Mouse (Mus musculus): ENCODE data around the gene Ptchd3.

Ptchd3 gene

DNA sequence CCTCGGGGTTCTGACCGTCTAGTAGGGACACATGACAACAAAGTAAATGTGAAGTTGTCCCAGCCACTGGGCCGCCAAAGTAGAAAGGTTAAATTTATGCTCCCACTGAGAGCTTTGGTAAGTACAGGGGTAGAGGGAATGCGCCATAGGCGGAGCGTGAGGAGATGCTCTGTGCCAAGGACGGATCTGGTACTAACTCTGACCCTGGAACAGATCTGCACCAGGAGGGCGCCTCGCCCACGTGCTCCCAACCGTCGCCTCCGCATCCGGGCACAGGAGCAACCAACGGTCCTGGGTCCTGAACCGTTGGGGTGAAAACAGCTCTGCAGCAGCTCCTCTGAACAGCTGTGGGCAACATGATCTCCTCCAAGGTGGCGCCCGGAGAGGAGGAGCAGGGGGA lies at the start of gene Ptchd3:
Gene Ptchd3, plus strand, starts transcription at position 301 of the 400 bp plus-strand sequence.
- no peak for DNase-seq

DNA sequence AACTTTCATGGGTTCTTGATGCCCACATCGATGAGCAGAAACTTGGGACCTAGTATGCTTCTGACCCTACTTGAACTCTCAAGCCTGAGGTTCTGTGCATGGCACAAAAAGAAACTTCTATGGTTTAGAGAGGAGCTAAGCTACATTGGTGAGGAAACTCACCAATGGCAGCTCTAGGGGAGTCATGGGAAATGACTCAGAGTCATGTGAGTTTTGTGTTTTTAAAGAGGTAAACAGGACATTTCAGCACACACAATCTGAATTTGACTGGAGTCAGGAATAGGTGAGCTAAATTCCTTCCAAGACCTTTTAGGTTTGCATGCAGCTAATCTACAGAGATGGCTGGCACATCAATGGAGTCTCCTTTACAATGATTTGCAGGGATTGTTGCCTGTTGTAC lies 48.2 kb upstream of the Ptchd3 start:
- no peak for DNase-seq

DNA sequence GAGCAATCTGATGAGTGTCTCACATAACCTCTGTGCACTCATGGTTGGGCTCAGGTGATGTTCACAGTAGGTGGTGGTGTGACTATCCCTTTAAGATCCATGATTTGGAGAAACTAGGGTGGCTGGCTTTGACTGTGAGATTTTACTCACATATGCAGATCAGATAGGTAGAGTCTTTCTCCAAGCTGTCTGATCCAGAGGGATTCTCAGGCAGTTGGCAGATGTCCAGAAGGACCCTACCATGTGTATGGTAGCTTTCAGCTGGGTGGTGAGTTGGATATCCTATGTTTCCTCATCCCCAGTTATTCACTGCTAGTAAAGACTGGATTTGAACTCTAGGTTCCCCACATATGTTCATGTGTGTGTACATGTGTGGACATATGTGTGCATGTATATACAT lies 42.6 kb upstream of the Ptchd3 start:
- DNase-seq, result no peak

DNA sequence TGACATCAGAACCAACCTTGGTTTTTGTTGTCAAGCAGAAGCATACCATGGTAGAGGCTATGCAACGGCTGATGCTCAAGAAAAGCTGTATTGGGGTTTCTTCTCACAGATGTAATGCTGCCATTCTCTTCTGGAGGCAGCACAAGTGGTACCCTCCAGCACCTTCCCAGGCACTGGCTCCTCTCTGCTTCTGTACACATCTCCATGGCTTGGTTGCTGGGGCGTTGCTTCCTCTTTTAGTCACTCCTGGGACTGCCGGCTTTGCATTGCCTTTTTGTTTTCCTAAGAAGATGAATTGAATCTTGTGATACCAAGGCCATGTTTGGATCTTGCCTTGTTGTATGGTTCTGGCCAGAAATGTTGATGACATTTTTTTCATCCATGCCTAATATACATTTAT lies 40.5 kb upstream of the Ptchd3 start:
- no peak for DNase-seq

DNA sequence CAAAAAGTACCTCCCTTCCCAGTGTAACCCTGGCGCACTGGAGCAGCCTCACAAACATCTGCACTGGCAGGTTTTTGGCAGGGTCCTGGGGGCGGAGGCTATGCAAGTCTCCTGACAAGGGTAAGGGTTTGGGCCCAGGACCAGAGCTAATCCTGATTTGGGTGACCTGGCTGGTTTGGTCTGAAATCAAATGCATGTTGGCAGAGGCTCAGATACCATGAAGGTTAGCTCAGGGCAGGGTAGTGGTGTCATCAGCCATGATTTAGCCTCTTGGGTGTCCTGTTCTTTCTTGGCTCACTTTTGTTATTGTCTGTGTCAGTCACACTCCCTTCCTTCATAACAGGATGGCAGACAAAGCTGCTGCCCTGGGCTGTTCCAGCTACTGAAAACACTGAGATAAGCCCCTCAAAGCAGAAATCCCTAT lies 39.4 kb upstream of the Ptchd3 start:
- DNase-seq, result no peak

DNA sequence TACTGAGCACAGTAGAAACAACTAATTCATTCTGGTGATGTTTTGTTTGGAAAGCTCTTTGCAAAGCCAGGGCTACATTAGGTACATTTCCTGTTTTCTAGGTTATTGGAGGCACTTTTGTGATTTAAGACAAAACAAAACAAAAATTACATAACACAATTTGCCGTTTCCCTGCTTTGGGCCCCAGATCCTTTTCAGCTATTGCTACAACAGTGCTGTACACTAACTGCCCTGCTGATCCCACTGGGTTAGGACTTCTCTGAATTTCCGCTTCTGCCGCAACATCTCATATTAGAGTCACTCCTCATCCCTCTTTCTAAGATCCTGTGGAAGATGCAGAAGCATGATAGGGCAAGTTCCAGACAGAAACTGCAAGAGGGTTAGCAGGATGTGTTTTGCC lies 38.6 kb upstream of the Ptchd3 start:
- DNase-seq, result no peak

DNA sequence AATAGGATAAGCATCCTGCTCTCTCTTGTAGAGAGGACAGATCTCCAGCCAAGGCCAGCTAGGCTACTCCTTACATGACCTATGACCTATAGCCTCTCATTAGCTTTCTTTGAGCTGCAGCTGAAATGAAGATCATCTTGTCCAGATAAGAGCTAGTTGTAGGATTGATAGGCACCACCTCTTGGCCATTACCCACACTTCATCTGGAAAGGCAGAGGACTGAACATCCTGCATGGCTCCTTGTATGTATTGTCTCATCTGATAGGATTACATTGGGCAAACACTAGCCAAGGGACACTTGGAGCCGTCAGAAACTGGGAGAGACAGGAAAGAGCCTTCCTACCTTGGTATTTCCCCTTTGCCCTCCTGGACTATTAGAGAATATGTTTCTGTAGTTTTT lies 38.1 kb upstream of the Ptchd3 start:
- no peak for DNase-seq

DNA sequence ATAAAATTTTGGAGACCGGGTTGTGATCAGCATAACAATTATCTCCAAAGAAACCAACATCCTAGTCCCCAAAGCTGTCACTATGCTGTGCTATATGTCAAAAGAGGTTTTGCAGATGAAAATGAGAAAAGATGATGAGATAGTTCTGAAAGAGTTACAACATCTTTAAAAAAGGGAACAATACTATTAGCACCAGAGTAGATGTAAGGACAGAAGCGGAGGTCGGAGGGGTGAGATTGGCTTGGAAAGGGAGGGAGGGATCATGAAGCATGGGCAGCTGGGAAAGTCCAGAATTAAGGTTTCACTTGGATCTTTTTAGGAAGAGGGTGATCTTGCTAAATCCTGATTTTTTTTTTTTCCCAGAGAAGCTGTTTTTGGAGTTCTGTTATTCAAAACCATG lies 36.5 kb upstream of the Ptchd3 start:
- no peak for DNase-seq

DNA sequence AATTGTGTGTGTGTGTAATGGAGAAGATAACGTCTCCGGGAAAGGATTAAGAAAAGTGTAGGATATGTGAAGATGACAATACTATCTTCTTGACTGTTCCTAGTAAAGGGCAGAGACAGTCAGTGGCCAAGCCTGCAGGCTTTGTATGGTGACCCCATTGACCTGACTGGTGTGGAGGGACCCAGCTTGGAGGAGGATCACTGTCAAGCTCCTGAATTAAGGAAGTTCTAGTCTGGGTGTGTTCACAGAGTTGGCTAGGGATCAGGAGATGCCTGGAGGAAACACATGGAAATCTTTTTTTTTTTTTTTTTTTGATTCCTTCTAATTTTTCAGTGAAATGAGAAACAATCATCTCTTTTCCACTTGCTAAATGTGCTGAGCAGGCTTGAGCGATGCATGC lies 35.9 kb upstream of the Ptchd3 start:
- no peak for DNase-seq

DNA sequence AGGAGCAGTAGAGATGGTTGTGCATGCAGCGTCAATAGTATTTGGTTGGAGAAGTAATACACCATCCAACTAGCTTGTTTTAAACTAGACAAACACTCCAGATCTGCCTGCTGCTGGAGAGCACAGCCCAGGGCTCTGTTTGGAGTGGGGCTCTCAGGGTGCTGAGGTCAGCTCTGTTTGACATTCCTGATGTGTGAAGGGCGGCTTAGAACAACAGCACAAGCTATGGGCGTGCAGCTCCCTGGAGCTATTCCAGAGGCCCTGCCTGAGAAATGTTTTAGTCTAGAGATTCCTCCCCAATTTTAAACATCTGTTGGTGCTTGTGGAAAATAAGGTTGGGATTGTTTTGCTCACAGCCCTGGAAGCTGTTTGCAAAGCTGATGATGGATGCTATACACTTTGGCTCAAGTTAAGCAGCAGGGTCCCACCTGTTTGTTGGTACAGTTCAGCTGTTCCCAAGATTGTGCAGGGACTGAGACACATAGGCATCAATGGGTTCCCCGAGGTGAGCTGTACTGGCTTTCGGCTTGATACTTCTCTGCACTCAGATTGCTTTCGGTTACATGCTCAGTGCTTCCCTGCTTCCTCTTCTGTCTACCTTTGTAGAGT lies 35.4 kb upstream of the Ptchd3 start:
- DNase-seq, result no peak

DNA sequence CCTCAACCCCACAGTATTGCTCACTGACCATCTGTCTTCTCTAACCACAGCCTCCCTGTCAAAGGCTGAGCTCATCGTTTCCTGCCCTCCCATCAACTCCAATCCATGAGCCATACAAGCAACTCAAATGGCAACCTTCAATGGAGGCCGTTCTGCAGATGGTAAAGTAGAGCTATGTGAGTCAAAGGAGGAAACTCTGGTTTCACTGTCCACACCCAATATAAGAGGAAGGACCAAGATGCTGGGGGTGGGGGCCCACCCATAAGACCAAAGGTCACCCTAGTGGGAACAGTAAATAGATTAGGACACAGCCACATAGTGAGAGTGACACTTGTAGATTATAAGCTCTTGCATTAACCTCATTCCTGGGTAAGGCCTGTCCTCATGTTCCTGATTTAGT lies 34.1 kb upstream of the Ptchd3 start:
- no peak for DNase-seq

DNA sequence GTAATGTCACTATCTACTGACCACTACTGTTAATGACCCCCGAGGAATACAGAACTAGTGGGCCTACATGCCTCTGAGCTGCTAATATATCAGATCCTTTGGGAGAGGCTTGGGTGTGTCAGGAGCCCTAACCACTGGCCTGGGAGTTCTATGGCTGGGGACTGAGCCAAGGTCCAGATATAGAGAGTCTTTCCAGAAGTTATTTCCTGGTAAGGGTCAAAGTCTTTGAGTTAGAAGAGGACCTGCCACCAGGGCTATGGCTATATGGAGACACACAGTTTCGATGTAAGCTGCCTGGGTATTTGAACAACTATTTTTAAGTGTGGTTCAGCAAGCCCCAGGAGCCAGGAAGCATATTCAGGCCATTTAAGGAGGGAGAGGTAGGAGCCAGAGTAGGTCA lies 31.5 kb upstream of the Ptchd3 start:
- DNase-seq, result no peak

DNA sequence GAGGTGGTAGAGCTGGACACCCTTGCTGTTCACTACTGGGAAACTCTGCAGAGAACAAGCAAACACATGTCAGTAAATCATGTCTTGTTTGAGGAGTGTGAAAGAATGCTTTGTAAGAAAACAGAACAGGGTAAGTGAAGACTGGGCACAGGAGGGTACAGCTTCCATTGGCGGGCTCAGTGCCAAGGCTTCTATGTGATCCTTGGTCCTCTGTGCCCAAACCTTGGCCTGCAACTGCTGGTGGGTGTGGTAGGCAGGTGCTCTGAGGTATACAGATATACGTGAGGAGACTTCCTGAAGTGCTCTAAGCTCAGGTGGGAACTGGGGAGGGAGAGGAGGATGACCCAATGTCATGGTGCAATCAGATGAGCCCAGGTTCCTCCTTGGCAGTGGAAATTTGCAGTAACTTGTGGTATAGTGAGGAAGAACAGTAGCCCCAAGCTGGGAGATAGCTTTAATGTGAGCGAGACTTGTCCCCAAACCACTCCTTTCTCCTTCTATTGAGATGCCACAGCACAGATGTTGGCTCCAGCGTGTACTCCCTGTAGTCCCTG lies 30.2 kb upstream of the Ptchd3 start:
- DNase-seq, result no peak

DNA sequence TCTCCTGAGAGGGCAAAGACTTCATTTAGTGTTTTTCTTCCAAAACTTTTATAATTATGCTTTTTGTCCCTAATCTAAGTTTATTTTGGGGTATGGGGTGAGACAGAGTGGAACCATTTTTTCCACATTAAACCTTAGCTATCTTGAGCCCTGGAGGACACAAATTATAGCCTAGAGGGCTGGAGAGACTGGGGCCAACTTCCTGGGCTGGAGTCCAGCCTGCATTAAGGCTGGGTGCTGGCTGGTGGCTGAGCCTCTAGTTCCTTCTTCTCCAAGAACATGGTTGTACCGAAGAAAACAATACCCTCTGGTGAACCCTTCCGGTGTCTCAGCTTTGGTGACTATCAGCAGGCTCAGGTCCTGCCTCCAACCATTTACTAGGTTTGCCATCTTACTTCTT lies 27.3 kb upstream of the Ptchd3 start:
- DNase-seq, result no peak

DNA sequence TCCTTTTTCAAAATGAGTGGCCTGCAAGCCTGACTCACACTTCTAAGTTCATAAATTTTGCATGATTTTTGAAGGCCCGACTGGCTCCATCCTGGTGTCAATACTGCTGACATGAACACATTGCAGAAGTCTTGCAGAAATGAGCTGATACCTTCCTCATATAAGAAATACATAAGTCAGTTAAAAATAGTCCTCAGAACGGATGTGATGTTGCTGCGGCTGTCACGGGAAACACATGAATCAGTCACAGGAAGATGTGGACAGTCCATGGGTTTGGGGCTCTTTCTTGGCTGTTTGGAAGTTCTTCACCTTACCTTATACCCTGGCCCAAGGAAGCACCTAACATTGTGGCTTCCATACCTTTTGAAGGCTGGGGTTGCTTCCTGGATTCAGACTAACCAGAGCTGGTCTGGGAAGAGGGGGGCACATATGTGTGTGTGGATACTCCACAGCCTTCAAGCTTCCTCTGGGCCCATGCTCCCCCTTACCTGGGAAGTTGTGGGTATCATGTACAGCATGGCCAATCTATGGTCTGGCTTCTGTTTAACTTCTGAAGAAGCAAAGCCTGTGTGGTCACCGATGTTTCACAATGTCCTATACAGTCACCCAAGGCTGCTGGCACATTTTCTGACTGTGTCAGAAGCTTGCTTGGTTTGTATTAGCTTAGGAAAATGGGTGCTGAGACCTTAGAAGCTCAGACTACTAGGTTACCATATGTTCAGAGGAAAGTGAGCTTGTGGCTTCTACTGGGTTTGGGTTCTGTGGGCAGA lies 25.6 kb upstream of the Ptchd3 start:
- no peak for DNase-seq

DNA sequence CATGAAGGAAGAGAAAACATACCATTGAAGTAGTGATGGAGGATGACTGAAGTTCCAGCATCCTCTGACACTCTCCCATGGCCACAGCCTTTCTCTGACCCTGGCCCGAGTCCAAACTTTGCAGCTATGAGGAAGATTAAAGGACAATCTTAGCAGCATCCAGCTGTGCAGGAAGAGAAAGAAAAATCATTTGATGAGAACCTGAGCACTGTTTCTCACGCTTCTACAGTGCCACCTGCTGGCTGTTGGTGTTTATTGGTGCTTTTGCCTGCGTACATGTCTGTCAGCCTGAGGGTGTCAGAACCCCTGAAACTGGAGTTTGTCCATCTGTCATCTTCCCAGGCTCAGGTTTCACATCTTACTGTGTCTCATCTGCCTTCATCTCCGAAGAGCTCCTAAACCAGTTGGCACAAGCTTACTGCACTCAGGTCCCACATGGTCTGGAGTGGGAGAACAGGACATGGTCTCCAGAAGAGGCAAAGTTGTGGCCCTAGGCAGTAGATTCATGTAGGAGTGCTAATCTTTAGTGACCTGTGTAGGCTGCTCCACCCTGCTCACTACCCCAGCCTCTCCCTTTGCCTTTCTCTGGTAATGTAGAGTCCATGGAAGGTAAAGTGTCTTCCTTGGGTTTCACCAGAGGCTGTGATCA lies 21.7 kb upstream of the Ptchd3 start:
- peak; percentile 62 for DNase-seq

DNA sequence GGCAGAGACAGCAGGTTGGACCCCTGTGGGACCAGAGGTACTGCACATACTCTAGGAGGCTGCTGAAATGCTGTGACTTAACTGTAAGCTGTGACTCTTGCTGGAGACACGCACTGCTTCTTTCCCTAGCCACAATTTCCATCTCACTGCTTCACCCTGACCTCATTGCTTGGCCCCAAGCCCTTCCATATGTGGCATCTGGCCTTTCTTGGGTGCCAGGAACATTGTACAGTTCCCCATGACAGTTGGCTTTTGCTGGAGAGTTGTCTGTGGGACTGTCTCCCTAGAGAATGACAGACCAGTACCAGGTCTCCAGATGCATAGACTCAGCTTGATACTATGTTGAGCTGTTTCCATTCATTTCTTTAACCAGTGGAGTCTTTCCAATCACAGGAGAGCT lies 21.2 kb upstream of the Ptchd3 start:
- DNase-seq, result peak; percentile 24

DNA sequence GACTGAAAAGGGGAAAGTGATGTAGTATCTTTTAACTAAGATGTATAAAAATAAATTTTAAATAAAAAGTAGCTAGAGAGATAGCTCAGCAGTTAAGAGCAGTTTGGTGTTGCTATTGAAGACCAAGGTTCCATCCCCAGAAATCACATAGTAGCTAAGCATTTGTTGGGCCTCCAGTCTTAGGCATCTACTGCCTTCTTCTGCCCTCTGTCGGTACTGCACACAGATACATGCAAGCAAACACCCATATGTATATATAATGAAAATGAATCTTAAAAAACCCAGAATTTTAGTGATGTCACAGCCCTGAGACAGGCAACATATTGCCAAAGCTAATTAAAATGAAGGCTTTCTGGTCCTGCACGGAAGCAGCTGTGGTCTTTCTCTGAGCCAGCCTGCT lies 15.9 kb downstream of the Ptchd3 start:
- DNase-seq, result no peak

DNA sequence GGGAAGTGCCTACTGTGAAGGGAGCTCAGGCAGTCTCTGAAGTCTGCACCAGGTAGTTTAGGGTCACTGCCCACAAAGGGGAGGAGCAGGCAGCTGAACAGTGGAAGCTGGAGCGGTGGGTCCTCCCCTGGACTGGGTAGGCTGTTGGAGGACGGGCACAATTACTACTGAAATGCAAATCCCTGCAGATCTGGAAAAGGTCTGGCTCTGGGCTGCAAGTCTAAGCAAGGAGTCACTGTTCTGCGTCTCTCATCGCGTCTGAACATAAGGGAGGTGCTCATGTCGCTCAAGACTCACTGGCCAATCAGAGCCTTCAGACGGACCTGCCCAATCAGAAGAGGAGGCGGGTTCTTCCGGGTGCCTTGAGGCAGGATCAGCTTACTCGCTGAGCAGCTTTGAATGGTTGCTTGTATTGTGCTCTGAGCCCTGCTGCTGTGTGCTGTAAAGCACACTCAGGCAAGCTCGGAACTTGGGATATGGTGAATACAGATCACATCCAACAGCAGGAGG lies 17.8 kb downstream of the Ptchd3 start:
- DNase-seq, result peak; percentile 22

Measured in cerebellum, adult 11 months (tissue).